Mouse (Mus musculus) macrophage (primary cell): ENCODE measurements around the gene Peak1. TPM values are rescaled to one million over a fixed set of nuclear protein-coding genes. Genes with fewer than 3 reads are reported as not detected.

Experiments
- H3K27ac ChIP-seq: fragments of 350-480 bp; formaldehyde crosslinking; 2 replicates; pipeline ENCODE4 v1.9.0; 2021
- H3K36me3 ChIP-seq: fragments of 350-480 bp; formaldehyde crosslinking; 2 replicates; pipeline ENCODE4 v1.9.0; 2021; ENCODE audit errors: inconsistent target
- H3K4me3 ChIP-seq: fragments of 350-480 bp; formaldehyde crosslinking; 2 replicates; pipeline ENCODE4 v1.9.0; 2021; ENCODE audit errors: inconsistent target
- H3K79me2 ChIP-seq: fragments of 350-480 bp; formaldehyde crosslinking; 2 replicates; pipeline ENCODE4 v1.9.0; 2021; ENCODE audit errors: inconsistent target
- WGBS: methylation state at CpG from one replicate; pipeline ENCODE4 v1.1.7; 2026; ENCODE audit warnings: inconsistent platforms; ENCODE audit not compliant: missing documents; 5-methylcytosine and 5-hydroxymethylcytosine counted together
- polyA plus RNA-seq: library from polyadenylated mRNA; stranded (reverse); fragments of 250-400 nt; gene quantifications from 3 replicates; pipeline ENCODE4 v1.2.4, GENCODE M21; 2018; ENCODE audit warnings: inconsistent platforms

The Peak1 gene
- polyA plus RNA-seq, 1 experiment from 2014 or later, result 32.4 TPM

GRCm38 (mm10) chr9:56392857-56393256 lies 25.0 kb downstream of the Peak1 start:
- WGBS, result 94% methylated on average over 3 of the region's 3 CpGs
- no peak overlapping the region for H3K4me3 ChIP-seq
- no peaks in the 10 kb centered on the region for H3K36me3 ChIP-seq
- H3K27ac ChIP-seq, result no peak overlapping the region
- peaks cover 100% of the 10 kb centered on the region for H3K79me2 ChIP-seq

DNA sequence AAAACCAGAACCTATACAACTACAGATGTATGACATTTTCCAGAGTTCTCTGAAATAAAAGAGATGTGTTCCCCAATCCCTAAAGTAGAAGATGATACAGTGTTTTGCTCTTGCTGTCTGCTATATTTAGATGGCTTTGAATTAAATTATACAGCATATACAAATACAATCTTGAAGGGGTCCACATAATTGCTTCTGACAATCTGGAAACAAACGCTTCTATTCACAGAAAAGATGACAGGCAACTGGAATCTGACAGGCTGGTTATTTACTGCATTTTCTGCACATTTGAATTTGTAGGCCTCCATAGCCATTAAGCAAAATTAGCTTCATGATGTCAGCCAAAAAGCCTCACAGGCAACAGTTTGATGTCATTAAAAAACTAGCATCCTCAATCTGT lies 35.1 kb downstream of the Peak1 start:
- no peak overlapping the region for H3K4me3 ChIP-seq
- H3K36me3 ChIP-seq, result no peaks in the 10 kb centered on the region
- WGBS, result 100% methylated on average over 1 of the region's 1 CpGs
- no peak overlapping the region for H3K27ac ChIP-seq
- peaks cover 100% of the 10 kb centered on the region for H3K79me2 ChIP-seq

- Histone ChIP-seq H3K4me3 (no peak overlapping the region), H3K79me2 (peaks cover 95% of the 10 kb centered on the region), H3K27ac (no peak overlapping the region), H3K36me3 (no peaks in the 10 kb centered on the region)
- 82% methylated on average over 4 of the region's 4 CpGs for WGBS
Observed at GRCm38 (mm10) chr9:56374401-56374800, 43.5 kb downstream of the Peak1 start.

DNA sequence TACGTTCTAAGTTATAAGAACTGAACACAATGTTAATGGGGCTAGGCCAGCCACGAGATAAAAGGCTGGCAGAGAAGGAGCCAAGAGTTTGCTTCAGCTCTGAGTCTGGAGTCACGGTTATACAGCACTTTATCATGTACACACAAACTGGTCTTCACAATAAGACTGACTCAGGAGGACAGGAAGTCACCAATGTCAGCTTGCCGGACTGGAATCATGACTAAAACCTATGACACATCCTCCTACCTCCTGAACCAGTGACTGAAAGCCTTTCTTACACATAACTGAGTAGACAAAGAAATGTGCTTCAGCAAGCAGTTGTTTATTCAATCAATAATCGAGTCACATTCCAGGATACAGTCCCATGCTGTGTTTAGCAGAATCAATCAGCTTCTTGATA lies 47.2 kb downstream of the Peak1 start:
- 73% methylated on average over 5 of the region's 5 CpGs for WGBS
- no peaks in the 10 kb centered on the region for H3K36me3 ChIP-seq
- peaks cover 95% of the 10 kb centered on the region for H3K79me2 ChIP-seq
- H3K4me3 ChIP-seq, result no peak overlapping the region
- H3K27ac ChIP-seq, result no peak overlapping the region

DNA sequence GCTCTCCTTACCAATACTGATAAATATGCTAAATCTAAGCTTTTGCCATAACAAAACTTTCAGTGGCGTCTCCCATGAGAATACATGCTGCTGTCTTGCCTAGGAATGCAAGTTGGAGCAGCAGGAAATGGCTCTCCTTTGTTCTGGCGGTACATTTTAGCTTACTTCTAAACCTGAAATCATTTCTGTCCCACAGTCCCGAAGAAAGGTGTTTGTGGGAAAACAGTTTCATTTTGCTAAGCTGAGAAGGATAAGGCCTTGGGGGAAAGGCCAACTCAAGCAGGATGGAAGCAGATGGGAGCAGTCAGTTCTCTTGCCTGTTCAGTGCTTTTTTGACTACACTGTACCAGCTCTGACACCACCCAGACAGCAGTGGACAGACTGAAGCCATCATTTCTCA lies 49.1 kb downstream of the Peak1 start:
- 95% methylated on average over 3 of the region's 3 CpGs for WGBS
- Histone ChIP-seq H3K36me3 (no peaks in the 10 kb centered on the region), H3K27ac (no peak overlapping the region), H3K4me3 (no peak overlapping the region), H3K79me2 (peaks cover 95% of the 10 kb centered on the region)

- Histone ChIP-seq H3K4me3 (no peak overlapping the region), H3K36me3 (no peaks in the 10 kb centered on the region), H3K79me2 (peaks cover 100% of the 10 kb centered on the region), H3K27ac (no peak overlapping the region)
- WGBS, result 100% methylated on average over 3 of the region's 3 CpGs
Observed at GRCm38 (mm10) chr9:56363306-56363705, 54.6 kb downstream of the Peak1 start.

GRCm38 (mm10) chr9:56359261-56359660 lies 58.6 kb downstream of the Peak1 start:
- no peaks in the 10 kb centered on the region for H3K36me3 ChIP-seq
- H3K79me2 ChIP-seq, result peaks cover 95% of the 10 kb centered on the region
- H3K27ac ChIP-seq, result no peak overlapping the region
- no peak overlapping the region for H3K4me3 ChIP-seq
- 95% methylated on average over 3 of the region's 3 CpGs for whole genome bisulfite sequencing

GRCm38 (mm10) chr9:56355186-56355585 lies 62.7 kb downstream of the Peak1 start:
- H3K4me3 ChIP-seq, result no peak overlapping the region
- H3K27ac ChIP-seq, result no peak overlapping the region
- H3K79me2 ChIP-seq, result peaks cover 95% of the 10 kb centered on the region
- H3K36me3 ChIP-seq, result no peaks in the 10 kb centered on the region
- 63% methylated on average over 1 of the region's 5 CpGs for WGBS

GRCm38 (mm10) chr9:56346321-56346720 lies 71.5 kb downstream of the Peak1 start:
- Histone ChIP-seq H3K79me2 (peaks cover 94% of the 10 kb centered on the region), H3K4me3 (no peak overlapping the region), H3K36me3 (no peaks in the 10 kb centered on the region), H3K27ac (no peak overlapping the region)
- 95% methylated on average over 6 of the region's 6 CpGs for WGBS

GRCm38 (mm10) chr9:56339426-56340195 lies 78.3 kb downstream of the Peak1 start:
- Histone ChIP-seq H3K27ac (no peak overlapping the region), H3K36me3 (no peaks in the 10 kb centered on the region), H3K4me3 (no peak overlapping the region), H3K79me2 (peaks cover 99% of the 10 kb centered on the region)
- 73% methylated on average over 1 of the region's 1 CpGs for WGBS

GRCm38 (mm10) chr9:56334363-56334762 lies 83.5 kb downstream of the Peak1 start:
- Histone ChIP-seq H3K4me3 (no peak overlapping the region), H3K27ac (no peak overlapping the region), H3K79me2 (peaks cover 100% of the 10 kb centered on the region), H3K36me3 (no peaks in the 10 kb centered on the region)
- 96% methylated on average over 12 of the region's 12 CpGs for WGBS

DNA sequence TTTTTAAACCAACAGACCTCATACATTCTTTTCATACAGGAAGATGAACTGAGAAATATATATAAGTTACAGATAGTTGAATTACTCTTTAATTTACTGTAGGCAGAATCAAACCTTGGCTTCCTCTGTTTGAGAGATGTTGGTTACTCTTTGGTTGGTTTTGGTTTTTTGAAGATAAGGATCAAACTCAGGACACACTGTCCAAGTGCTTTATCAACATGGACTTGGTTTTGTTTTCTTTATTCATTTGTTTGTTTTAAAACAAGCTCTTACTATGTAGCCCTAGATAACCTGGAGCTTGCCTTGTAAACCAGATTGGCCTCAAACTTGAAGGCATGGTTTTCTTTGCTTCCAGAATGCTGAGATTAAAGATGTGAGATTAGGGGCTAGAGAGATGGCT lies 85.1 kb downstream of the Peak1 start:
- Histone ChIP-seq H3K27ac (no peak overlapping the region), H3K36me3 (no peaks in the 10 kb centered on the region), H3K79me2 (peaks cover 100% of the 10 kb centered on the region), H3K4me3 (no peak overlapping the region)

DNA sequence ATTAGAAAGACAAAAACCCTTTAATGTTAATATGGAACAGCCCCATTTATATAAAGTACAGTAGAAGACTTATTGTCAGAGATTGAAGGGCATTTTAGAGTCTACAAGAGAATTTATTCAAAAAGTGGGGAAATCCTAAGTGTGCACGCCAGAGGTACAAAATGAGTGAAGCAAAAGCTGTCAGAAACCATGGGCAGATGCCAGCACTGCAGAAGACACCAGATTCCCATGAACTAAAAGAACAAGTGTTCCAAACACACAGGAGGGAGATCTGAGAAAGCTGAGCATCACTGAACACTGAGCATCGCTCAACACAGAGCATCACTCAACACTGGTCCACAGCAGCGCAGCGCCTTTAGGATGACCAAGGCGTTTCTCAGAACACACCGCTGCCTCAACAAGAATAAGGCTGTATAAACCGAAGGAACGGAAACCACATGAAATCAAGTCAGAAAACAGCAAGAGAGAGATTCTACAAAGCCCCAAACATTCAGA lies 91.3 kb downstream of the Peak1 start:
- H3K79me2 ChIP-seq, result peaks cover 90% of the 10 kb centered on the region
- 93% methylated on average over 8 of the region's 8 CpGs for WGBS
- no peak overlapping the region for H3K4me3 ChIP-seq
- H3K27ac ChIP-seq, result no peak overlapping the region
- no peaks in the 10 kb centered on the region for H3K36me3 ChIP-seq

GRCm38 (mm10) chr9:56325725-56326124 lies 92.1 kb downstream of the Peak1 start:
- H3K79me2 ChIP-seq, result peaks cover 82% of the 10 kb centered on the region
- H3K4me3 ChIP-seq, result no peak overlapping the region
- 75% methylated on average over 5 of the region's 5 CpGs for WGBS
- no peak overlapping the region for H3K27ac ChIP-seq
- H3K36me3 ChIP-seq, result no peaks in the 10 kb centered on the region

GRCm38 (mm10) chr9:56324576-56325355 lies 93.1 kb downstream of the Peak1 start:
- H3K36me3 ChIP-seq, result no peaks in the 10 kb centered on the region
- H3K27ac ChIP-seq, result no peak overlapping the region
- H3K4me3 ChIP-seq, result no peak overlapping the region
- 33% methylated on average over 16 of the region's 16 CpGs for WGBS
- H3K79me2 ChIP-seq, result peaks cover 75% of the 10 kb centered on the region
